Mouse (Mus musculus) neural tube, embryonic 11.5 days (tissue): ENCODE results near the gene Map4k3. TPM values are rescaled to one million over a fixed set of nuclear protein-coding genes. Genes with fewer than 3 reads are reported as not detected.
"Not testable (repeated sequence)": the region's sequence is repeated elsewhere in the genome, so short reads cannot be mapped to it uniquely, and the experiment has no call there.

ENCODE experiments used
- ATAC-seq: fragments of 200-750 bp; cut with Nextera tagmentation; 2 replicates; pipeline ENCODE4 v1.8.0; 2017; ENCODE audit warnings: moderate number of reproducible peaks, mild to moderate bottlenecking, moderate TSS enrichment, moderate library complexity; ENCODE audit not compliant: insufficient read depth, low FRiP score, low TSS enrichment
- DNase-seq: peaks from one replicate; pipeline ENCODE4 v3.0.0-alpha.2; 2015; ENCODE audit warnings: low spot score
- H3K27ac ChIP-seq: fragments of 300-500 bp; sonication (generic); 2 replicates; pipeline ENCODE4 v1.5.1; 2014; ENCODE audit warnings: low read depth, mild to moderate bottlenecking, low read length
- H3K27me3 ChIP-seq: fragments of 300-500 bp; sonication (generic); 2 replicates; pipeline ENCODE4 v1.6.1; 2014; ENCODE audit warnings: mild to moderate bottlenecking, low read length, mixed read lengths; ENCODE audit not compliant: control insufficient read depth, insufficient read depth
- H3K36me3 ChIP-seq: fragments of 300-500 bp; sonication (generic); 2 replicates; pipeline ENCODE4 v1.6.1; 2014; ENCODE audit warnings: mild to moderate bottlenecking, low read length, moderate library complexity, mixed read lengths; ENCODE audit not compliant: control insufficient read depth, insufficient read depth
- H3K4me1 ChIP-seq: fragments of 300-500 bp; sonication (generic); 2 replicates; pipeline ENCODE4 v1.6.1; 2014; ENCODE audit warnings: low read length, mixed read lengths; ENCODE audit not compliant: control insufficient read depth, insufficient read depth
- H3K4me2 ChIP-seq: fragments of 300-500 bp; sonication (generic); 2 replicates; pipeline ENCODE4 v1.6.1; 2014; ENCODE audit warnings: low read depth, mild to moderate bottlenecking, moderate library complexity
- H3K4me3 ChIP-seq: fragments of 300-500 bp; sonication (generic); 2 replicates; pipeline ENCODE4 v1.5.1; 2014; ENCODE audit warnings: low read depth, low read length
- H3K9ac ChIP-seq: fragments of 300-500 bp; sonication (generic); 2 replicates; pipeline ENCODE4 v1.6.1; 2014; ENCODE audit warnings: mild to moderate bottlenecking, low read length
- H3K9me3 ChIP-seq: fragments of 300-500 bp; sonication (generic); 2 replicates; pipeline ENCODE4 v1.6.1; 2016; ENCODE audit warnings: low read length; ENCODE audit not compliant: control insufficient read depth
- WGBS: fragments of 180-500 bp; shearing (Covaris S2); extraction: QIAGEN DNeasy Blood & Tissue Kit; methylation state at CpG from one replicate; pipeline ENCODE4 v1.1.7; 2014; 5-methylcytosine and 5-hydroxymethylcytosine counted together
- polyA plus RNA-seq: library from polyadenylated mRNA; unstranded; fragments of >200 nt; fragmentation: Nextera tagmentation; extraction: Ambion mirVana; gene quantifications from 2 replicates; pipeline ENCODE4 v1.2.1, GENCODE M21; 2014

Map4k3 gene
- polyA plus RNA-seq, 1 experiment from 2014 or later = 31.8 TPM

- Histone ChIP-seq H3K4me3 (peak overlapping the region; percentile 45), H3K27me3 (no peaks in the 10 kb centered on the region), H3K4me2 (peak overlapping the region; percentile 90), H3K4me1 (peaks cover under 1% of the 10 kb centered on the region; the same call in 1 of the 2 replicates), H3K9ac (peak overlapping the region; percentile 48), H3K36me3 (no peaks in the 10 kb centered on the region), H3K27ac (no peak overlapping the region), H3K9me3 (no peaks in the 10 kb centered on the region)
- under 1% methylated on average over 30 of the region's 30 CpGs for WGBS
- DNase-seq (peak; percentile 80), ATAC-seq (peak; percentile 92)
These were observed 151.1 kb downstream of the Map4k3 start for GRCm38 (mm10) chr17:80577214-80577613.

GRCm38 (mm10) chr17:80575008-80575407 is 153.3 kb downstream of the Map4k3 start:
- no peak overlapping the region for H3K27ac ChIP-seq
- H3K36me3 ChIP-seq = no peaks in the 10 kb centered on the region
- H3K4me1 ChIP-seq = peaks cover 2% of the 10 kb centered on the region; the same call in 1 of the 2 replicates
- no peak overlapping the region for H3K4me2 ChIP-seq
- DNase-seq (no peak), ATAC-seq (no peak)
- WGBS = 78% methylated on average over 7 of the region's 7 CpGs
- H3K27me3 ChIP-seq = no peaks in the 10 kb centered on the region
- no peak overlapping the region for H3K9ac ChIP-seq
- no peak overlapping the region for H3K4me3 ChIP-seq
- H3K9me3 ChIP-seq = no peaks in the 10 kb centered on the region

GRCm38 (mm10) chr17:80574471-80574965 is 153.8 kb downstream of the Map4k3 start:
- H3K9me3 ChIP-seq = no peaks in the 10 kb centered on the region
- 71% methylated on average over 7 of the region's 7 CpGs for WGBS
- DNase-seq (no peak), ATAC-seq (no peak)
- H3K27ac ChIP-seq = no peak overlapping the region
- H3K27me3 ChIP-seq = no peaks in the 10 kb centered on the region
- H3K36me3 ChIP-seq = no peaks in the 10 kb centered on the region
- H3K4me3 ChIP-seq = no peak overlapping the region
- no peak overlapping the region for H3K9ac ChIP-seq
- H3K4me2 ChIP-seq = no peak overlapping the region
- peaks cover 2% of the 10 kb centered on the region; the same call in 1 of the 2 replicates for H3K4me1 ChIP-seq

DNA sequence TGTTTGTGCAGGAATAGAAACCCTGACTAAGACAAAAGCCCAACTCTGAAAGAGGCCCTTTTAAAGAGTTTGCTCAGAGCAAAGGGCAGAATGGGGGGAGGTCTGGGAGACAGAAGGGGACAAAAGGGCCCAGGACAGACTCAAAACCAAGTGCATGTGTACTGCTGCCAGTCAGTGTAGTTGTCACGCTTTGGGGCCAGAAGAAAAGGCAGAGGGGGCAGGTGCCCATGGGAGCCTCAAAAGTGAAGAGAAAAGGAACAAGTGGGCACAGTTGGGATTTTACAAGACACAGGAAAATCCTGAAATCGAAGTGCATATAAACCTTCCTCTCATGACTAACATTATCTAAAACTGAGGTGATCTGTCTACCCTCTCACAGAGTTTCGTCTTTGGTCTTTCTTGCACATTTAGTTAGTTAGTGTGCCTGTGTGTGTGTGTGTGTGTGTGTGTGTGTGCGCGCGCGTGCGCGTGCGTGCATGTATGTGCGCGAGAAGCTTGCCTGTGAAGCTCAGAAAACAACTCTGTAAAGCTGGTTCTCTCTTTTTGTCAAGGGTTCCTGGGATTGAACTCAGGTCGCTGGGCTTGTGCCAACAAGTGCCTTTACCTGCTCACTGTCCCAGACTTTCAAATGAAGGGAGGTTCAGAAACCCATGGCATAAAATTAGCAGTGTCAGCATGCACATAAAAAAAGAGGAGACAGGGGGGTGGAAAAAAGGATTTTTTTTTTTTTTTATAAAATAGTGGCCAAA is 155.9 kb downstream of the Map4k3 start:
- Histone ChIP-seq H3K9me3 (no peaks in the 10 kb centered on the region), H3K27ac (no peak overlapping the region), H3K36me3 (no peaks in the 10 kb centered on the region), H3K9ac (no peak overlapping the region), H3K4me2 (no peak overlapping the region), H3K4me3 (no peak overlapping the region), H3K27me3 (no peaks in the 10 kb centered on the region), H3K4me1 (peaks cover 2% of the 10 kb centered on the region; the same call in 1 of the 2 replicates)
- WGBS = 93% methylated on average over 13 of the region's 13 CpGs
- no peak for DNase-seq
- no peak for ATAC-seq

DNA sequence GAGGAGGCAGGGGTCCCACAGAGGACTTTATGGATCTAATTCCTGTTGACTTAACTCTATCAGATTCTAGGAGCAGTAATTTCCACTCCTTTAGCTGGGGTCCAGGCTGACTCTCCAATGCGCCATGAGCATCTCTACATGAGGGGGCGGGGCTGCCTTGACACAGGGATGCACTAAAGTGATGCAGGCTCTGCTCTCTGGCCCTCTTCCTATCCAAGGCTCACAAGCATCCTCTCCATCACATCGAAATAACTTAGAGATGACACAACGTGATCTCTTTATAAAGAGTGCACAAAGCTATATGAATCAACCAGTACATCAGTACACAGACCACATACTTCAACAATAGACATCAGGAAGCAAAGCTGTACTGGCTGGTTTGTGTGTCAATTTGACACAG is 156.8 kb downstream of the Map4k3 start:
- no peak overlapping the region for H3K4me2 ChIP-seq
- H3K9me3 ChIP-seq = no peaks in the 10 kb centered on the region
- no peaks in the 10 kb centered on the region for H3K27me3 ChIP-seq
- WGBS = 88% methylated on average over 4 of the region's 4 CpGs
- no peaks in the 10 kb centered on the region for H3K36me3 ChIP-seq
- no peak overlapping the region for H3K27ac ChIP-seq
- ATAC-seq = no peak
- H3K4me3 ChIP-seq = no peak overlapping the region
- H3K9ac ChIP-seq = no peak overlapping the region
- H3K4me1 ChIP-seq = 0 out of 2 replicates have a peak, but pooled peaks cover 2% of the 10 kb centered on the region
- DNase-seq = no peak

- H3K27ac ChIP-seq, H3K4me1 ChIP-seq, DNase-seq, H3K4me2 ChIP-seq, ATAC-seq, H3K9me3 ChIP-seq, H3K27me3 ChIP-seq, H3K36me3 ChIP-seq, H3K4me3 ChIP-seq, H3K9ac ChIP-seq: not testable (repeated sequence)
- WGBS = 98% methylated on average over 1 of the region's 2 CpGs
These were observed 158.6 kb downstream of the Map4k3 start for GRCm38 (mm10) chr17:80569718-80570117.

DNA sequence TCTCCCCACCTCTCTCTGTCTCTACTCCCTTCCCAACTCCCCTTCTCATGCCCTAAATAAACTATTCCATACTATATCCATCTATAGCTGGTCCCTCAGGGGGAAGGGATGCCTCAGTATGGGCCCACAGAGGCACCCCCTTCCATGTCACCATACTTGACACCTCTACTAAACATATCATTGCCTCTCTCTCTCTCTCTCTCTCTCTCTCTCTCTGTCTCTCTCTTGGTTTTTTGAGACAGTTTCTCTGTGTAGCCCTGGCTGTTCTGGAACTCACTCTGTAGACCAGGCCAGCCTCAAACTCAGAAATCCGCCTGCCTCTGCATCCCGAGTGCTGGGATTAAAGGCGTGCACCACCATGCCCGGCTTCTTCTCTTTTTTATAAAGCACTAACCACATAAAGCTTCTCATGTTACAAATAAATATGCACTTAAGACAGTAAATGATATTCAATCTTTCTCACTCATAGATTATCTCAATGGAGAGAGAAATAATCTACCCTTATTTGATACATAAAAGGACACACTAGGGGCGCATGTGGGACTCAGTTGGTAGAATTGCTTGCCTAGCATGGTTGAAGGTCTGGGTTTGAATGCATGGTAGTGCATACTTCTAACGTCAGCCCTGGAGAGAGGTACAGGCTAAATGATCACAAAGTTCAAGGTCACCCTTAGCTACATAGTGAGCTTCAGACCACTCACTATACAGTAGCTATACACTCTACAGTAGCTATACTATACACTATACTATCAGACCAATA is 159.3 kb downstream of the Map4k3 start:
- H3K4me2 ChIP-seq = no peak overlapping the region
- H3K36me3 ChIP-seq = no peaks in the 10 kb centered on the region
- H3K9ac ChIP-seq = no peak overlapping the region
- no peaks in the 10 kb centered on the region for H3K9me3 ChIP-seq
- H3K4me3 ChIP-seq = no peak overlapping the region
- no peak overlapping the region for H3K27ac ChIP-seq
- DNase-seq (no peak), ATAC-seq (no peak)
- H3K4me1 ChIP-seq = 0 out of 2 replicates have a peak, but pooled peaks cover 2% of the 10 kb centered on the region
- no peaks in the 10 kb centered on the region for H3K27me3 ChIP-seq
- 87% methylated on average over 6 of the region's 6 CpGs for WGBS

- H3K27ac ChIP-seq = no peak overlapping the region
- no peak overlapping the region for H3K4me2 ChIP-seq
- H3K9me3 ChIP-seq = no peaks in the 10 kb centered on the region
- H3K9ac ChIP-seq = no peak overlapping the region
- no peak for ATAC-seq
- no peaks in the 10 kb centered on the region for H3K27me3 ChIP-seq
- H3K4me1 ChIP-seq = 0 out of 2 replicates have a peak, but pooled peaks cover 2% of the 10 kb centered on the region
- H3K36me3 ChIP-seq = no peaks in the 10 kb centered on the region
- no peak for DNase-seq
- WGBS = 93% methylated on average over 2 of the region's 2 CpGs
- H3K4me3 ChIP-seq = no peak overlapping the region
These were observed 159.8 kb downstream of the Map4k3 start for GRCm38 (mm10) chr17:80568441-80568840.
